Mouse (Mus musculus): Measurements from ENCODE around the gene Ano10. TPM values are rescaled to one million over a fixed set of nuclear protein-coding genes. Genes with fewer than 3 reads are reported as not detected.

Ano10 gene
- polyA plus RNA-seq, 1 experiment from 2014 or later = 35.3 TPM

DNA sequence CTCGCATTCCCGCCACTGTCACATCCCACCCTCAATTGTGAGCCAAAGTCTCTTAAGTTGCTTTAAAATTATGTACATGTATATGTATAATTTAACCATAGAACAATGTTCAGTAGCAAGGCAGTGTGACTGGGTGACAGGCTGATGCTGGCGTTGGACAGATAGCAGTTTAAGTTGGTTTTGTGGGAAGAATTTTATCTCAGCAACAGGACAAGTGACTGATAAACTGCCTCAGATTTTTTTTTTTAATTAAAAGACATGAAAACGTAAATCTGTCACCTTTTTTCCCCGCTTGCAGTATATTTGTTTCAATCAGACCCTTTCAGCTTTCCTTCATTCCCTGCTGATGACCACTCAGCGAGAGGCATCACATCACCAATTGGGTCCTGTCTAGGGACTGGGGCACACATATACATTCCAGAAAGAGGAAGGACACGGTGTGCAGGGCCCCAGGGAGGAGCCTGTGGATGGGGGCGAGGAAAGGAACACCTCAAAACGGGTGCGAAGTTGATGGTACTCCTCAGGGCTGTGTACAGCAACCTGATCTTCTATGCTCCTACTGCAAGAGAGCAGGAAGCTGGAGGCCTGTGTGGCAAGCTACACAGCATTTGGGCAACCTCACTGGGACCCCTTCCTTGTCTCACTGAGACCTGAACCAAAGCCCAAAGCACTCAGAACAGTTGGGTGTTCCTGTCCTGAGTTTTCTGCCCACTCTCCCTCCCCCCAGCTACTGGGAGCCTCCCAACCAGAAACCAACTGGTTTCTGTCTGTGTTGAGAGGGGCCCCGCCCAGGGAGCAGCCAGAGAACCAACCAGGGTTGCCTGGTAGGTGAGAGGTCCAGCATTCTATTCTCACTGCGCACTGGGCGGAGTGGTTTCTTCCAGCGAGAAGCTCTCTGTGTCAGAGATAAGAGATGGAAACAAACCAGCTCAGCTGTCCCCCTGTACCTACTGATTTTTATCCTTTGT lies 15.1 kb upstream of the Ano10 start:
- Histone ChIP-seq H3K27me3 (ENCODE audit: control insufficient read depth, insufficient read depth, low read depth, low read length) (no peaks in the 10 kb centered on the region), H3K4me1 (ENCODE audit: control insufficient read depth, insufficient read depth, low read length) (peaks cover 9% of the 10 kb centered on the region), H3K9me3 (replicated peaks; ENCODE audit: control insufficient read depth, low read length, poor library complexity, severe bottlenecking) (no peaks in the 10 kb centered on the region), H3K27ac (ENCODE audit: low read length) (no peak overlapping the region), H3K9ac (ENCODE audit: low read depth, low read length) (no peak overlapping the region), H3K36me3 (ENCODE audit: control insufficient read depth, insufficient read depth, low read length) (no peaks in the 10 kb centered on the region), H3K4me3 (ENCODE audit: low read depth, low read length) (no peak overlapping the region), H3K4me2 (ENCODE audit: low read length) (no peak overlapping the region)
- WGBS = 80% methylated on average over 14 of the region's 14 CpGs
- no peak for ATAC-seq

GRCm38 (mm10) chr9:122305302-122305701 lies 11.1 kb upstream of the Ano10 start:
- Histone ChIP-seq H3K4me3 (ENCODE audit: low read depth, low read length) (no peak overlapping the region), H3K4me2 (ENCODE audit: low read length) (no peak overlapping the region), H3K9ac (ENCODE audit: low read depth, low read length) (no peak overlapping the region), H3K27me3 (ENCODE audit: control insufficient read depth, insufficient read depth, low read depth, low read length) (no peaks in the 10 kb centered on the region), H3K4me1 (ENCODE audit: control insufficient read depth, insufficient read depth, low read length) (peaks cover 3% of the 10 kb centered on the region), H3K27ac (ENCODE audit: low read length) (no peak overlapping the region), H3K36me3 (ENCODE audit: control insufficient read depth, insufficient read depth, low read length) (no peaks in the 10 kb centered on the region), H3K9me3 (replicated peaks; ENCODE audit: control insufficient read depth, low read length, poor library complexity, severe bottlenecking) (no peaks in the 10 kb centered on the region)
- ATAC-seq = no peak
- WGBS = 88% methylated on average over 3 of the region's 3 CpGs

DNA sequence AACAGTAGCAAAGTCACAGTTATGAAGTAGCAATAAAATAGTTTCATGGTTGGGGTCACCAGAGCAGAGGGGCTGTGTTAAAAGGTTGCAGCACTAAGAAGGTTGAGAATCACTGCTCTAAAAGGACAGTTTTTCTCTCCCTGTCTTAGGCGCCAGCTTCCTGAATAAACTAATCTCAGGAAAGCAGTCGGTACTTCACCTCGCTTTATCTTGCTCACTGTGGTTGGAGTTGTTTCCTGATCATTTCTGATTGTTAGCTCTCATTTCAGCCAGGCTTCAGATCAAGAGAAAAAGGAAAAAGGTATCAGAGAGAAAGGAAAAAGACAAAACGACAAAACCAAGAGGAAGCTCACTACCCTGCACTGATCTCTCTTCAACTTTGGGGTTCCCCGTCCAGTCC lies 1.9 kb upstream of the Ano10 start:
- no peak for ATAC-seq
- peaks cover 11% of the 10 kb centered on the region for H3K4me1 ChIP-seq (ENCODE audit: control insufficient read depth, insufficient read depth, low read length)
- WGBS = 95% methylated on average over 5 of the region's 5 CpGs
- H3K9me3 ChIP-seq (replicated peaks; ENCODE audit: control insufficient read depth, low read length, poor library complexity, severe bottlenecking) = no peaks in the 10 kb centered on the region
- no peak overlapping the region for H3K4me2 ChIP-seq (ENCODE audit: low read length)
- H3K36me3 ChIP-seq (ENCODE audit: control insufficient read depth, insufficient read depth, low read length) = no peaks in the 10 kb centered on the region
- no peak overlapping the region for H3K4me3 ChIP-seq (ENCODE audit: low read depth, low read length)
- H3K27me3 ChIP-seq (ENCODE audit: control insufficient read depth, insufficient read depth, low read depth, low read length) = no peaks in the 10 kb centered on the region
- H3K9ac ChIP-seq (ENCODE audit: low read depth, low read length) = no peak overlapping the region
- no peak overlapping the region for H3K27ac ChIP-seq (ENCODE audit: low read length)

- H3K4me1 ChIP-seq (ENCODE audit: control insufficient read depth, insufficient read depth, low read length) = peaks cover 11% of the 10 kb centered on the region
- no peak overlapping the region for H3K4me3 ChIP-seq (ENCODE audit: low read depth, low read length)
- H3K36me3 ChIP-seq (ENCODE audit: control insufficient read depth, insufficient read depth, low read length) = no peaks in the 10 kb centered on the region
- H3K27me3 ChIP-seq (ENCODE audit: control insufficient read depth, insufficient read depth, low read depth, low read length) = no peaks in the 10 kb centered on the region
- no peak for ATAC-seq
- H3K9ac ChIP-seq (ENCODE audit: low read depth, low read length) = no peak overlapping the region
- H3K27ac ChIP-seq (ENCODE audit: low read length) = no peak overlapping the region
- H3K9me3 ChIP-seq (replicated peaks; ENCODE audit: control insufficient read depth, low read length, poor library complexity, severe bottlenecking) = no peaks in the 10 kb centered on the region
- H3K4me2 ChIP-seq (ENCODE audit: low read length) = no peak overlapping the region
These were observed 1.2 kb upstream of the Ano10 start for GRCm38 (mm10) chr9:122295396-122295795.

- Histone ChIP-seq H3K27ac (ENCODE audit: low read length) (peak overlapping the region; percentile 83), H3K4me1 (ENCODE audit: control insufficient read depth, insufficient read depth, low read length) (peaks cover 11% of the 10 kb centered on the region), H3K4me3 (ENCODE audit: low read depth, low read length) (peak overlapping the region; percentile 88), H3K27me3 (ENCODE audit: control insufficient read depth, insufficient read depth, low read depth, low read length) (no peaks in the 10 kb centered on the region), H3K4me2 (ENCODE audit: low read length) (peak overlapping the region; percentile 56), H3K9ac (ENCODE audit: low read depth, low read length) (peak overlapping the region; percentile 84), H3K36me3 (ENCODE audit: control insufficient read depth, insufficient read depth, low read length) (no peaks in the 10 kb centered on the region), H3K9me3 (replicated peaks; ENCODE audit: control insufficient read depth, low read length, poor library complexity, severe bottlenecking) (no peaks in the 10 kb centered on the region)
- peak; percentile 86 for ATAC-seq
- WGBS = 0% methylated on average over 23 of the region's 23 CpGs
These were observed 370 bp downstream of the Ano10 start for GRCm38 (mm10) chr9:122293865-122294241.

DNA sequence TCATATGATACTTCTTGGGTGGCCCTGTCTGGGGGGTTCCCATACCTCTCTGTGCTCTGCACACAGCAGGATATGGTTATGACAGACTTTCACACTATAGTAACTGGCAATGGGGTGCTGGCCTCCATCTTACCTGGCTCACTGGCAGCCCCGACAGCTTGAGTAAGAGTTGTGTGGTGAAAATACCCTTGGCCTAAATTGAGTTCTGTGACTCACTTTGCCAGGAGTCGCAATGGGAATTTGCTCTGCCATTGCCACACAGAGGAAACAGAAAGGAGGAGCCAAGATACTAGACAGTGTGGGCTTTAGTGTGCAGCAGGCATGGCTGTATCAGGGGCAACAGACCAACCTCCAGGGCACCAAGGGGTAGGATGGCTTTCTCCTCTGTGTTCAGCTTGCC lies 4.0 kb downstream of the Ano10 start:
- Histone ChIP-seq H3K4me2 (ENCODE audit: low read length) (no peak overlapping the region), H3K9ac (ENCODE audit: low read depth, low read length) (no peak overlapping the region), H3K4me3 (ENCODE audit: low read depth, low read length) (no peak overlapping the region), H3K27ac (ENCODE audit: low read length) (no peak overlapping the region), H3K9me3 (replicated peaks; ENCODE audit: control insufficient read depth, low read length, poor library complexity, severe bottlenecking) (no peaks in the 10 kb centered on the region), H3K4me1 (ENCODE audit: control insufficient read depth, insufficient read depth, low read length) (peaks cover 14% of the 10 kb centered on the region), H3K27me3 (ENCODE audit: control insufficient read depth, insufficient read depth, low read depth, low read length) (no peaks in the 10 kb centered on the region), H3K36me3 (ENCODE audit: control insufficient read depth, insufficient read depth, low read length) (no peaks in the 10 kb centered on the region)
- 90% methylated on average over 2 of the region's 2 CpGs for WGBS
- ATAC-seq = no peak

GRCm38 (mm10) chr9:122288416-122288815 lies 5.8 kb downstream of the Ano10 start:
- Histone ChIP-seq H3K4me1 (ENCODE audit: control insufficient read depth, insufficient read depth, low read length) (peaks cover 14% of the 10 kb centered on the region), H3K27me3 (ENCODE audit: control insufficient read depth, insufficient read depth, low read depth, low read length) (no peaks in the 10 kb centered on the region), H3K9me3 (replicated peaks; ENCODE audit: control insufficient read depth, low read length, poor library complexity, severe bottlenecking) (no peaks in the 10 kb centered on the region), H3K27ac (ENCODE audit: low read length) (no peak overlapping the region), H3K4me2 (ENCODE audit: low read length) (no peak overlapping the region), H3K9ac (ENCODE audit: low read depth, low read length) (no peak overlapping the region), H3K4me3 (ENCODE audit: low read depth, low read length) (no peak overlapping the region), H3K36me3 (ENCODE audit: control insufficient read depth, insufficient read depth, low read length) (no peaks in the 10 kb centered on the region)
- 18% methylated on average over 3 of the region's 3 CpGs for WGBS
- no peak for ATAC-seq

- H3K36me3 ChIP-seq (ENCODE audit: control insufficient read depth, insufficient read depth, low read length) = no peaks in the 10 kb centered on the region
- no peaks in the 10 kb centered on the region for H3K9me3 ChIP-seq (replicated peaks; ENCODE audit: control insufficient read depth, low read length, poor library complexity, severe bottlenecking)
- no peak overlapping the region for H3K27ac ChIP-seq (ENCODE audit: low read length)
- ATAC-seq = no peak
- peaks cover 8% of the 10 kb centered on the region; the same call in 1 of the 2 replicates for H3K4me1 ChIP-seq (ENCODE audit: control insufficient read depth, insufficient read depth, low read length)
- no peaks in the 10 kb centered on the region for H3K27me3 ChIP-seq (ENCODE audit: control insufficient read depth, insufficient read depth, low read depth, low read length)
- no peak overlapping the region for H3K9ac ChIP-seq (ENCODE audit: low read depth, low read length)
- H3K4me3 ChIP-seq (ENCODE audit: low read depth, low read length) = no peak overlapping the region
- H3K4me2 ChIP-seq (ENCODE audit: low read length) = no peak overlapping the region
- WGBS = 90% methylated on average over 3 of the region's 3 CpGs
These were observed 6.7 kb downstream of the Ano10 start for GRCm38 (mm10) chr9:122287526-122287925.

- peak; percentile 39; the same call in 1 of the 2 replicates for ATAC-seq
- no peak overlapping the region for H3K27ac ChIP-seq (ENCODE audit: low read length)
These were observed 8.4 kb downstream of the Ano10 start for GRCm38 (mm10) chr9:122285833-122286310.

More at GRCm38 (mm10) chr9:122285833-122286310, 8.4 kb downstream of the Ano10 start:
- Histone ChIP-seq H3K9me3 (replicated peaks; ENCODE audit: control insufficient read depth, low read length, poor library complexity, severe bottlenecking) (no peaks in the 10 kb centered on the region), H3K4me1 (ENCODE audit: control insufficient read depth, insufficient read depth, low read length) (peaks cover 5% of the 10 kb centered on the region; the same call in 1 of the 2 replicates), H3K4me2 (ENCODE audit: low read length) (no peak overlapping the region), H3K36me3 (ENCODE audit: control insufficient read depth, insufficient read depth, low read length) (no peaks in the 10 kb centered on the region), H3K4me3 (ENCODE audit: low read depth, low read length) (no peak overlapping the region), H3K9ac (ENCODE audit: low read depth, low read length) (no peak overlapping the region), H3K27me3 (ENCODE audit: control insufficient read depth, insufficient read depth, low read depth, low read length) (no peaks in the 10 kb centered on the region)
- WGBS = 19% methylated on average over 4 of the region's 4 CpGs

All from midbrain, embryonic 16.5 days (tissue).